Mouse (Mus musculus) lung, adult 18-20 months (tissue): ENCODE data around the gene Tango2.

Experiments
- DNase-seq, 2 experiments: peaks; one replicate each; pipeline ENCODE4 v3.0.0; 2022; ENCODE audit warnings: mixed read lengths in 2 of 2

Gene Tango2

DNA sequence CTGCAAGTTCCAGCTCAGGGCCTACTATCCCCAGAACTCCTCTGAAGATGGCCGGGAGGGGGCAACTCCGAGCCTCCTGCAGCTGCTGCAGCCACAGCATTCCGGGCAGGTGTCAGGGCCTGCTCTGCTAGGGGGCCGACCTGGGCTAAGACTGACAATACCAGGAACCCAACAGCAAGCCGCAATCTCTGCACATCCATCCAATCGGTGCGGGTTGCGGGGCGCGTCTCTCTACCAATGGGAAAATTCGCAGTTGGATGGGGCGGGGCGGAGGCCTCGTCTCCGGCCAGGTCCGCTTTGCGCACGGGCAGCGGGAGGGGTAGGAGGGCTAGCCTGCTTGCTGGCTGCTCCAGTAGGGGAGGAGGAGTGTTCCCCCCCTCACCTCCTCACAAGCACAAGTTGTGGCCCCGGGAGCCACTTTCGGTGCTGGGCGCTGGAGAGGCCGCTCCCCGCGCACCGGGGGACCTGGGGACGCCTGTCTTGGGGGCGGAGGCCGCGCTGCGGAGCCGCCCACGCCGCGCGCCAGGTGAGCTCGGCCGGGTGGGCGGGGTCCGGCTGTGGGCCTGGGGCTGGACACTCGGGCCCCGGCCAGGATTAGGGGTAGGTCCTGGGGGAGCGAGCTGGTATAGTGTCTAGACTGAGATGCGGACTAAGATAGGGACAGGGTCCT, at the start of gene Tango2, which contains the start of gene Arvcf:
Tango2 (minus strand) TSS at position 173 of the 670 bp plus-strand sequence.
Arvcf (plus strand) TSS at position 252 of the 670 bp plus-strand sequence.
- DNase-seq = peak; percentile 94 to 95

DNA sequence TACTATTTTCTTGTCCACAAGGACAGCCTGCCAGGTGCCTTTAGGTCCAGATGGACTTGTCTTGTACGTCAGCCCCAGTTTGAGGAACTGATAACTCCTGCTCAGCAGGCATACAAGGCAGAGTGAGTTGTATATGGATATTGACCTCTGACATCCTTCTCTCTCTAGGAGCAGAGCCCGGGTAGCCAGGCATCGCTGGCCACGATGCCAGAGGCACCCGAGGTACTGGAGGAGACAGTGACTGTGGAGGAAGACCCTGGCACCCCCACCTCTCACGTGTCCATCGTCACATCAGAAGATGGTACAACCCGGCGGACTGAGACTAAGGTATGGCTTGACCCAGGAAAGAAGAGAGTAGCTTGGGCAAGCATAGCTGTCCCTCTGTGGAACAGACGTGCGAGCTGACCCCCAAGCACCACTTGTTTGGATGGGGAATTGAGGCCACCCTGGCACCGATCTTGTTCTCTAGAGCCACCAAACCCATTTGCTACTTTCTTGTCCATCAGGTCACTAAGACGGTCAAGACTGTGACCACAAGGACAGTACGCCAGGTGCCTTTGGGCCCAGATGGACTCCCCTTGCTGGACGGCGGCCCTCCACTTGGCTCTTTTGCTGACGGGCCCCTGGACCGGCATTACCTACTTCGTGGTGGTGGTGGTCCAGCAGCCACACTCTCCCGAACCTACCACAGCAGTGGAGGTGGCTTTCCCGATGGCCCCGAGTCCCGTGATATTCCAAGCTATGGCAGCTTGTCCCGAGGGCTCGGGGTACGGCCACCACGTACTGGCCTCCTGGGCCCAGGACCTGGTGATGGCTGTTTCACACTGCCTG, 49.1 kb upstream of the Tango2 start:
- no peak for DNase-seq

- peak; percentile 85 to 90 for DNase-seq
Measured at GRCm38 (mm10) chr16:18396201-18396600, 48.3 kb upstream of the Tango2 start.

DNA sequence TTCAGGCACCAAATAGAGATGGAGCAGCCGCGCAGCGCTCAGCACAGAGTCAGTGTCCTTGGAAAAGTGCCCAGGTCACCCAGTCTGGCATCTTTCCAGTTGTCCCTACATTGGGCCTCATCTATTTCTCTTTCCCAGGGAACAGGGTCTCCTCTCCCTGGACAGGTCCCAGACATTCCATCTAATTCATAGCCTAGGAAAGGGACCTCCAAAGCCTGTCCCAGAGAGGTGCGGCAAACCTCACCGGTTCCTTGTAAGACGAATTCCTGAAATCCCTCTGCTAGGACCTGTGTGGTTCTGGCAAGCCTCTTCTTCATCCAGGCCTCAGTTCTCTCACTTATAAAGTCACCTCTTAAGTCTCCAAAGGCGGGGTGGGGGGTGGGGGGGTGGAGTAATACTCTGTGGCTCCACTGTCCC, 47.7 kb upstream of the Tango2 start:
- DNase-seq = peak in 1 of 2 experiments; percentile 25

DNA sequence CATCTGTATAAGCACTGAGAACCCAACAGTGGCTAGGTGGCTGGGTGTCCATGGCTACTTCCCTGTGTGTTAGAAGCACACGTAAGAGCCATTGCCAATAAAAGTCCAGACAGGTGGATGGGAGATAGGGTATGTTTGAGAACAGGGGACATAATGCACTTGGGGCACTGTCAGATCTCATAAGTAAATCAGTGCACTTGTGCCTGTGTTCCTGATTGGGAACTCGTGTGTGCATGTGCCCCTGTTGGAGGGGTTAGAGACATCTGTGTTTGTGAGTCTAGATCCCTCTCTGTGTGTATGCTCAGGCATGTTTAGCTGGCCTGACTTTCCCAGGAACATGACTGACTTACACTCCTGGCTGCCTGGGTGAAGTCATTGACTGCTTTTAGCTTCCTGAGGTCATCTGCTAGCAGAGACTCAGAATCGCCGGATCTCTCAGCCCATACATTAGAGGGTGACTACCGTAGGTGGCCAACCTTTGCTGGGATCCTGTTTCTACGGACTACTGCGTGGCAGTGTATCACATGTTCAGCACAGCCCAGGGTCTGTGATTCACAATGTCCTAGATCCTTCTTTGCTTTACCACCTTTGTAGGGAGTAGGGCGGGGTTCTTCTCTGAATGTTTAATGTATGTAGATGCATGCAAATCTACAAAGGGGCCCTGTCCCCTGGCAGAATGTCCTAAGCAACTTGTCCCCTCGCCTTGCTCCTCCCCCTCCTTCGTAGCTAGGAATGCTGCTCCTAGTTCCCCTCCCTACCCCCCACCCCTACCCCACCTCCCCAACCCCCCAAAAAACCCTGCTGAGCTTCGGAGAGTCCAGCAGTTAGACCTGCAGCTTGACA, 47.1 kb upstream of the Tango2 start:
- peak in 1 of 2 experiments; percentile 13 for DNase-seq

DNA sequence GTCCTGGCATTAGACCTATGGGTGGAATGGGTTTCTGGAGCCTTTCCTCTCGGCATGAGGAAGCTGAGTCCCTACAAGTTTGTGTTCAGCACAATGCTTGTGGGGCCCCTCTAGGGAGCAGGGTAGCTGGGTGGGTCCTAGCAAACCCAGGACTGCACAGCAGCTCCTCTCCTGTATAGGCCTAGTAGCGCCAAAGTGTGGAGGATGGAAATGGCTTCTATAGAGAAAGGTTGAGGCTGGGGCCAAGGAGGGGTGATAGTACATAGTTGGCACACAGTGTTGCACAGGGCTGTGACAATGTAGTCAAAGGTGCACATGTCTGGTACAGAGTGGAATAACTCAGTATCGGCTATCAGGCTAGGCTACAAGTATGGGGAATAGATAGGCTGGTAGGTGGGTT, 46.2 kb upstream of the Tango2 start:
- DNase-seq = no peak

DNA sequence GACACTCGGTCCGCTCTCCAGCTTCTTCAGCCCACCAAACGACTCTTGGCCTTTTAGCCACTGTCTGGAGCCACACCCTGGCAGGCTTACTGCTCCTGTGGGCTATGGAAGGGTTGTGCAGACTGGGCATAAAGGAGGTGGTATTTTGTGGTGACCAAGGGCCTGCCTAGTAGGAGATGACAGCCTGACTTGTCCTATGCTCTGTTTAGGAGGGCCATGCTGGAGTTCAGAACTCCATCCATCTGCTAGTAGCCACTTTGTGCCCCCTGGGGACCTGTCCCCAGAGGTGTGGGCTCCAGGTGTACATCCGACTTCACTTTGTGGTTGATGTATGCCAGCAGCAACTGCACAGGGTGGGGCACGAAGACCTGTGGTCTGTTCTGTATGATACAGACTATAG, 45.7 kb upstream of the Tango2 start:
- no peak for DNase-seq

GRCm38 (mm10) chr16:18392469-18393426, 44.8 kb upstream of the Tango2 start:
- peak; percentile 91 to 94 for DNase-seq

- DNase-seq = no peak
Measured at GRCm38 (mm10) chr16:18391728-18392127, 43.8 kb upstream of the Tango2 start.

GRCm38 (mm10) chr16:18391127-18391526, 43.2 kb upstream of the Tango2 start:
- DNase-seq = no peak

DNA sequence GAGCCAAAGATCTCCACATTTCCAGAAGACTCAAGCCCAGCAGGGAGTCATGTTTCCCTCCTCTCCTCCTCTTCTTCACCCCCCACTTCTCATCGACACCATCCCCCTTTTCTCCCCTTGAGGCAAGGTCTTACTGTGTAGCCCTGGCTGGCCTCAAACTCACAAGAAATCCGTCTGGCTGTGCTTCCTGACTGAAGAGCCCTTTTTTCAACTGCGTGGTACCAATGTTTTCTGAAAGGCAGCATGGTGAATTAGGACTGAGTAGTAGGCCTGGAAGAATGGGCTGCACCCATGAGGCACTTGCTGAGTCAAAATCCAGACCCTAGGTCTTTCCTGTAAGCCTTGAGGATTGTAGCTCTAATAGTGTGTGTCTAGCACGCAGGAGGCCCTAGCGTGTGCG, 42.5 kb upstream of the Tango2 start:
- no peak for DNase-seq

DNA sequence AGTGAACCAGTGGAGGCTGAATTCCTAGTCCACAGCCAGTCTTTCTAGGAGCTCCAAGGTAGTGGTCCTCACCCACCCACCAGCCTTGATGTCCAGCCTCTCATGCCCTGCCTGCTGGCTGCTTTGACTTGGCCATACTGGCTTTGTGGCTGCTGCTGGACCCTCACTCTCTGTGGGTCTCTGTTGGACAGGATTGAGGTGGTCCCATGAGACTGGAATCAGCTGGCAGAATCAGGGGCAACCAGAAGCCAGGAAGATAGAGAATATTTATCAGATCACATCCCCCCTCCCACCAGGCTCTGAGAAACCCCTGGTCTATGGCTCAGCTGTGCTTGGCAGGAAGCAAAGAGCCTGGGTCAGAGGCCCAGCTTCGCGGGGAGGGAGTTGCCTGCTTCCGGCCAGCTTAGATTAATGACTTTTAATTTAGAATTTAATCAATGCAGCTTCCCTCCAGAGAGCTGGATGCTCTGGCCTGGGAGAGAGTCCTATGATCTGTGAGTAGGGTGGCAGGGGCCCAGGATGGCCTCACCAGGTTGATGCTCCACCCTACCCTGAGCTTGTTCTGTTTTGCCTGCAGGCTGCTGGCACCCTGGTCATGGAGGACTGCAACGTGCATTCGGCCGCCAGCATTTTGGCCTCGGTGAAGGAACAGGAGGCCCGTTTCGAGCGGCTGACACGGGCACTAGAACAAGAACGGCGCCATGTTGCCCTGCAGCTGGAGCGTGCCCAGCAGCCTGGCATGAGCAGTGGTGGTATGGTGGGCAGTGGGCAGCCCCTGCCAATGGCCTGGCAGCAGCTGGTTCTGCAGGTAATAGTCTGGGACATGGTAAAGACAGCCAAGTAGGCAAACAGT, 40.9 kb upstream of the Tango2 start:
- peak in 1 of 2 experiments; percentile 2 for DNase-seq

GRCm38 (mm10) chr16:18387704-18388582, 40.0 kb upstream of the Tango2 start:
- no peak for DNase-seq

- no peak for DNase-seq
Measured at GRCm38 (mm10) chr16:18386972-18387371, 39.1 kb upstream of the Tango2 start.

- DNase-seq = peak in 1 of 2 experiments; percentile 25
Measured at GRCm38 (mm10) chr16:18386451-18386850, 38.5 kb upstream of the Tango2 start.

GRCm38 (mm10) chr16:18385411-18385810, 37.5 kb upstream of the Tango2 start:
- no peak for DNase-seq

DNA sequence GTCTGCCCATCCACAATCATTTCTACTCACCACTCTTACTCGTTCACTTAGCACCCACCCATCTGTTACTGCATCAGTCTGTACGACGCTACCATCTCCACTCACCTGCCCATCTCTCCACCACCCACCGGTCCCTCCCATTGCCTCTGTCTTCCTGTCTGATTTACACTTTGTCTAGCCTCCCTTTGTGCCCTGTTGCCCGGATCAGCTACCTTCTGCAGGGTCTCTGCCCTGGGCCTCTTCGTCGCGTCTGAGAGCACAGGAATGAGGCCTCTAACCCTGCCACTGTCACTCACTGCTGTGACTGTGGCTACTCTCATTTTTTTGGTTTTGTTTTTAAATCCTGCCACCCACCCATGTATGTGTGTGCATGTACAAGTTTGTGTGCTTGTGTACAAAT, 36.8 kb upstream of the Tango2 start:
- no peak for DNase-seq

- DNase-seq = no peak
Measured at GRCm38 (mm10) chr16:18384211-18384610, 36.3 kb upstream of the Tango2 start.

GRCm38 (mm10) chr16:18383756-18384155, 35.9 kb upstream of the Tango2 start:
- peak in 1 of 2 experiments; percentile 28 for DNase-seq
